Mouse (Mus musculus): Measurements from ENCODE around the gene Thy1. TPM values are rescaled to one million over a fixed set of nuclear protein-coding genes. Genes with fewer than 3 reads are reported as not detected.

Gene Thy1
- total and polyA plus RNA-seq, 3 experiments = 1.5 to 24.0 TPM; not detected in 1

DNA sequence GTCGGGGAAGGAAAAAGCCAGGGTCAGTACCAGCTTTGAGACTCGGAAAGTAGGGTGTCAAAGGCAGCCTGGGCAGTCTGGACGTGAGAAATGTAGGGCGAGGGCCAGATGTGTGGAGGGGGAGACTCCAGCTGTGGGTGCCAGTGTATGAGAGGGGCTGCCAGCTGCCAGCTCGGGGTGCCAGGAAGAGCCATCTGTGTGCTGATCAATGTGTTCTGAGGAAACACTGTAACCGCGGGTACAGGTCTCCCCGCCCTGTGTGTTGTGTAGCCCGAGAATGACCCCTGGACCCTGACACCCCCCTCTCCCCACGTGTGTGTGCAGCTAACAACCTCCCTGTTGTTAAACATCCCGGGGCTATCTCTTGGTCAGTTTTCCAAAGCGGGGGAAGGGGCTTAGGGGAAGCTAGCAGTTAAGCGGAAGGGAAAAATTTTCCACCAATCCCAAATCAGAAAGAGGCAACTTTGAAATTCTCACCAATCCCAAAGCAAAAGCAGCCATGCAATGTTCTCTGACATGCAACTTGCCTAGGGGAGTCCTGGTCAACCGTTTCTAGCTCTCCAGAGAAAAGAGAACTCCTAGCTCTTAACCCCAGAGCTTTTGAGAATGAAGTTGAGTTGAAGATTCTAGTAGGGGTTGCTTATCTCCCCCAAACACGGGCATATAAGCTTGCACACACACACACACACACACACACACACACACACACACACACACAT lies 24.2 kb downstream of the Thy1 start:
- H3K36me3 ChIP-seq (ENCODE audit: control insufficient read depth in 1 of 2, insufficient read depth in 2 of 2, low read length in 2 of 2) = peaks cover 0 to 3% of the 10 kb centered on the region in 2 experiments; a peak in 1 of 4 replicates
- H3K9ac ChIP-seq (ENCODE audit: control insufficient read depth, low read depth, low read length, poor library complexity, severe bottlenecking) = peak overlapping the region; percentile 71
- TF ChIP-seq CHD1 (IDR thresholded peaks at IDR 0.05; ENCODE audit: low read depth, low read length) (0 out of 2 replicates have a peak, but pooled peaks have one; percentile 55), MEF2A (IDR thresholded peaks at IDR 0.05; ENCODE audit: extremely low read depth, insufficient replicate concordance, low read depth, low read length, poor library complexity, severe bottlenecking) (no peak), RAD21 (IDR thresholded peaks at IDR 0.05; ENCODE audit: low read depth, low read length) (no peak), ZMIZ1 (IDR thresholded peaks at IDR 0.05; ENCODE audit: low read depth, low read length) (no peak), CTCF (IDR thresholded peaks at IDR 0.05 in 2 of 3, conservative IDR thresholded peaks at IDR 0.05 in 1 of 3; ENCODE audit: control insufficient read depth in 1 of 3, insufficient read depth in 1 of 3, low read depth in 2 of 3, low read length in 3 of 3, poor library complexity in 1 of 3, severe bottlenecking in 1 of 3) (no peak), UBTF (IDR thresholded peaks at IDR 0.05; ENCODE audit: borderline replicate concordance, insufficient read depth, low read depth, low read length) (no peak), NRF1 (IDR thresholded peaks at IDR 0.05; ENCODE audit: insufficient read depth, low read depth, low read length, poor library complexity, severe bottlenecking) (no peak), USF2 (IDR thresholded peaks at IDR 0.05; ENCODE audit: borderline replicate concordance in 1 of 2, insufficient read depth in 1 of 2, low read depth in 1 of 2, low read length in 2 of 2) (no peak), MAZ (IDR thresholded peaks at IDR 0.05; ENCODE audit: low read depth, low read length) (no peak), ETS1 (IDR thresholded peaks at IDR 0.05; ENCODE audit: low read depth, low read length) (peak; percentile 40; the same call in 1 of the 2 replicates), MYC (IDR thresholded peaks at IDR 0.05; ENCODE audit: low read depth, low read length) (no peak), RCOR1 (IDR thresholded peaks at IDR 0.05; ENCODE audit: low read depth, low read length) (0 out of 2 replicates have a peak, but pooled peaks have one; percentile 28), MYB (IDR thresholded peaks at IDR 0.05; ENCODE audit: low read depth, low read length) (no peak), ZKSCAN1 (IDR thresholded peaks at IDR 0.05; ENCODE audit: low read depth, low read length) (no peak), MXI1 (IDR thresholded peaks at IDR 0.05; ENCODE audit: low read depth, low read length) (peak; percentile 16; the same call in 1 of the 2 replicates), EP300 (IDR thresholded peaks at IDR 0.05; ENCODE audit: low read depth in 1 of 2, low read length in 2 of 2) (peak; percentile 55 to 64; a peak in 3 of 4 replicates), JUND (IDR thresholded peaks at IDR 0.05; ENCODE audit: low read depth, low read length) (no peak), GATA1 (IDR thresholded peaks at IDR 0.05; ENCODE audit: low read depth, low read length) (peak; percentile 70), TAL1 (IDR thresholded peaks at IDR 0.05; ENCODE audit: low read length) (peak; percentile 47; the same call in 1 of the 2 replicates), ZNF384 (IDR thresholded peaks at IDR 0.05; ENCODE audit: low read depth, low read length) (no peak), MAFK (IDR thresholded peaks at IDR 0.05; ENCODE audit: borderline replicate concordance, low read depth, low read length) (no peak), ZC3H11A (IDR thresholded peaks at IDR 0.05; ENCODE audit: low read depth, low read length) (no peak), TCF12 (IDR thresholded peaks at IDR 0.05; ENCODE audit: low read depth, low read length) (peak; percentile 72), GABPA (IDR thresholded peaks at IDR 0.05; ENCODE audit: low read depth, low read length) (no peak), HCFC1 (IDR thresholded peaks at IDR 0.05; ENCODE audit: low read depth, low read length) (no peak), USF1 (IDR thresholded peaks at IDR 0.05; ENCODE audit: low read depth, low read length) (no peak), SIN3A (IDR thresholded peaks at IDR 0.05; ENCODE audit: low read length) (peak; percentile 66), BHLHE40 (IDR thresholded peaks at IDR 0.05; ENCODE audit: borderline replicate concordance, low read depth, low read length) (no peak)
- H3K4me1 ChIP-seq (ENCODE audit: control insufficient read depth in 1 of 2, insufficient read depth in 2 of 2, low read length in 2 of 2) = peaks cover 0 to 10% of the 10 kb centered on the region in 2 experiments; a peak in 2 of 4 replicates
- peak; percentile 71 for DNase-seq (ENCODE audit: low read depth, low spot score)
- H3K79me2 ChIP-seq (ENCODE audit: control insufficient read depth, insufficient read depth, low read length, poor library complexity) = no peaks in the 10 kb centered on the region; the same call in 1 of the 2 replicates
- no peaks in the 10 kb centered on the region for H3K9me3 ChIP-seq (replicated peaks; ENCODE audit: insufficient read depth, low read length)
- H3K4me3 ChIP-seq (ENCODE audit: control insufficient read depth in 1 of 2, insufficient read depth in 1 of 2, low read depth in 2 of 2, low read length in 2 of 2) = peak overlapping the region; percentile 52 to 67
- no peaks in the 10 kb centered on the region for H3K27me3 ChIP-seq (ENCODE audit: control insufficient read depth in 1 of 2, insufficient read depth in 2 of 2, low read length in 2 of 2)
- peak overlapping the region; percentile 31; the same call in 1 of the 2 replicates for H3K27ac ChIP-seq (ENCODE audit: control insufficient read depth, low read depth, low read length)
